Mouse (Mus musculus) gastrocnemius, postnatal 14 days (tissue): ENCODE data around the gene Fam129c. TPM values are rescaled to one million over a fixed set of nuclear protein-coding genes. Genes with fewer than 3 reads are reported as not detected.

ENCODE experiments used
- DNase-seq: peaks from one replicate; pipeline ENCODE4 v3.0.0; 2021; ENCODE audit warnings: mixed read lengths
- intact Hi-C: fragments of 180-260 bp; cut with DNase I; formaldehyde crosslinking; loops from one replicate; pipeline ENCODE4 v1.15.1; 2025; ENCODE audit warnings: low total_unique reads
- total RNA-seq, 2 experiments: library from RNA; stranded (reverse); gene quantifications; 2 replicates each; pipeline ENCODE4 v1.2.3; 2021

Gene Fam129c
- total RNA-seq, 2 experiments from 2014 or later = 0.59 to 0.82 TPM

DNA sequence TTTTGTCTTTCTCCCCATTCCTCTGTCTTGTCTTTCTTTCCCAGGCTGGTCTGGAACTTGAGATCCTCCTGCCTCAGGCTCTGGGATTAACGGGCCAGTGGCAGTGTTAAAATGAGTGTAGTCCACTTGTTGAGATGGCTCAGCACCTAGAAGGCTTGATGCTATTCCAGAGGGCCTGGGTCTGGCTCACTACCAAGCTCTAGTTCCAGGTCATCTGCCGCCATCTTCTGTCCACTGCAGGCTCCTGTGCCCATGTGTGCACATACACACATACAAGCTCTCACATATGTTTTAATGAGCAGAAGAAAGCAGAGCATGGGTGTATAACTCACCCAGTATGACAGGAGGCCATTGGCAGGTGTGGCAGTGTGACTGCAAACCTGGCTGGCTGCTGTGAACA is 25.4 kb upstream of the Fam129c start:
- intact Hi-C loops = no loop called here
- no peak for DNase-seq

GRCm38 (mm10) chr8:71572847-71573633 is 24.4 kb upstream of the Fam129c start:
- DNase-seq = peak; percentile 72
- intact Hi-C loops = no loop called here

DNA sequence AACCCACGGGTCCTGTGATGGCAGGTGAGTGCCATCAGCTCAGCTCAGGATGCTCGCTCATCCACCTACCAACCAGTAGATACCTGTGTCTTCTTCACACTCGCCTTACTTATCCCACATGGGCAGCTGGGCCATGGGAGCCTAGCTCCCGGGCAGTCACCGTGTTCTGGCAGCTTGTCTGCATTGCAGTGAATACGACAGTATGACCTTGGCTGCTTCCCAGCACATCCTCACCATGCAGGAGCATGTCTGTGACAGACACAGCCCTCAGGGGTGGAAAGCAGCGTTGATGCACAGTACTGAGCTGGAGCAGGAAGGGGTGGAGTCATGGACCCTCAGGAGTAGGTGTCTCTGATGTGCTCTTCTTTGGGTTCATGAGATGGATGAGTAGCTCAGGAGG is 23.0 kb upstream of the Fam129c start:
- DNase-seq = no peak

DNA sequence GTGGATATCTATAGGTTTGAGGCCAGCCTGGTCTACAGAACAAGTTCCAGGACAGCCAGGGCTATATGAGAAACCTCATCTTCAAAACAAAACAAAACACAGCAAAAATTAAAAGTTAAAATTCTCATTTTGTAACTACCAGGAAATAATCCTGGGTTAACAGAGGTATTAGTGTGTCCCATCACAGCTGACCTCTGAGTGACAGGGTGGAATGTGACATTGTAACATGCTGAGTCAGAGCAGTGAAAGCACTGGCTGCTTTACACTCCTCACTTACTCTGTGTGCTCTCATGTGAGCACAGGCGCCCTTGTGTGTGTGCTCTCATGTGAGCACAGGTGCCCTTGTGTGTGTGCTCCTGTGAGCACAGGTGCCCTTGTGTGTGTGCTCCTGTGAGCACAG is 22.4 kb upstream of the Fam129c start:
- DNase-seq = no peak
- intact Hi-C loops = no loop called here

More for the DNA sequence above, 23.0 kb upstream of the Fam129c start:
- intact Hi-C loops = no loop called here

DNA sequence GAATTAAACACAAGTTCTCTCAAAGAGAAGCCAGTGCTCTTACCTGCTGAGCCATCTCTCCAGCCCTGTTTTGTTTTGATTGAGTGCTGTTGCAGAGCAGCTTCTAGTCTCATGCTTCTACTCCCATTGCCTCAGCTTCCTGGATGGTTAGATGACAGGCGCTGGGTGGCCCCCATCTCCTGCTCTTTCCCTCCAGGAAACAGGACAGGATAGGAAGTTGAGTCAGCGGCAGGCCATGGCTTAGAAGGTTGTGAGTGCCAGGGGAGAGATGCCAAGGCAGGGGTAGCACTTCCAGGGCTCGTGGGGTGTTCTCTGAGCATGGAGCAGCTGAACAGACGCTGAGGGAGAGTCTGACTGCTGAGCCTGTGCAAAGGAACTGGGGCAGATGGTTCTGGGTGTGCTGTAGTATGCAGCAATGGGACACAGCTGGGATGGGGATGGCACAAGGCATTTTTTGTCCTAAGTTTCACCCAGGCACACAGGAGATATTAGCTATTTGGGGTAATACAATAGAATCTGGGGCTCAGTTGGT is 19.5 kb upstream of the Fam129c start:
- no peak for DNase-seq
- intact Hi-C loops = no loop called here

GRCm38 (mm10) chr8:71579009-71579408 is 18.4 kb upstream of the Fam129c start:
- intact Hi-C loops = no loop called here
- no peak for DNase-seq

DNA sequence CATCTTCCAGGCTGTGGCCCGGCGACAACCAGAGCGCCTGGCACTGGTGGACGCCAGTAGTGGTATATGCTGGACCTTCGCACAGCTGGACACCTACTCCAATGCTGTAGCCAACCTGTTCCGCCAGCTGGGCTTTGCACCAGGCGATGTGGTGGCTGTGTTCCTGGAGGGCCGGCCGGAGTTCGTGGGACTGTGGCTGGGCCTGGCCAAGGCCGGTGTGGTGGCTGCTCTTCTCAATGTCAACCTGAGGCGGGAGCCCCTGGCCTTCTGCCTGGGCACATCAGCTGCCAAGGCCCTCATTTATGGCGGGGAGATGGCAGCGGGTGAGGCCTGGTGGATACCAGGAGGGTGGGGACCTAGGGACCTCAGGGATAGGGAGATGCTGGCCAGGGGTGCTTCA is 18.0 kb upstream of the Fam129c start:
- DNase-seq = peak; percentile 68
- intact Hi-C loops = no loop called here

GRCm38 (mm10) chr8:71580201-71580600 is 17.2 kb upstream of the Fam129c start:
- intact Hi-C loops = no loop called here
- DNase-seq = no peak

- no peak for DNase-seq
- intact Hi-C loops = no loop called here
Measured at GRCm38 (mm10) chr8:71586891-71587290, 10.6 kb upstream of the Fam129c start.

DNA sequence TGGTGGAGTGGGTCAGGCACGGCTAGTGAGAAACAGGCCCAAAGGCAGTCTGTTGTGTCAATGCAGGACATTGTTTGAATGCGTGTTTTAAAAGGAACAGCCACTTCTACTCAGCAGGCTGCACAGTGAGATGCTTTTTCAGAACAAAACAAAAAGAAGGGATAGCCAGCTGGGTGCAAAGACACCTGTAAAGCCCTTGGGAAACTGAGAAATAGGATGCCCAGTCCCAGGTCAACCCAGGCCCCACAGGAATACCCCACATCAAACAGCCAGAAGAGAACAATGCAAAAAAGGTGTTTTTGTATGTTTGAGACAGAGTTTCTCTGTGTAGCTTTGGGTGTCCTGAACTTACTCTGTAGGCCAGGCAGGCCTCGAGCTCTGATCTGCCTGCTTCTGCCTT is 8.7 kb upstream of the Fam129c start:
- intact Hi-C loops = no loop called here
- no peak for DNase-seq

GRCm38 (mm10) chr8:71591017-71591416 is 6.4 kb upstream of the Fam129c start:
- intact Hi-C loops = no loop called here
- no peak for DNase-seq

DNA sequence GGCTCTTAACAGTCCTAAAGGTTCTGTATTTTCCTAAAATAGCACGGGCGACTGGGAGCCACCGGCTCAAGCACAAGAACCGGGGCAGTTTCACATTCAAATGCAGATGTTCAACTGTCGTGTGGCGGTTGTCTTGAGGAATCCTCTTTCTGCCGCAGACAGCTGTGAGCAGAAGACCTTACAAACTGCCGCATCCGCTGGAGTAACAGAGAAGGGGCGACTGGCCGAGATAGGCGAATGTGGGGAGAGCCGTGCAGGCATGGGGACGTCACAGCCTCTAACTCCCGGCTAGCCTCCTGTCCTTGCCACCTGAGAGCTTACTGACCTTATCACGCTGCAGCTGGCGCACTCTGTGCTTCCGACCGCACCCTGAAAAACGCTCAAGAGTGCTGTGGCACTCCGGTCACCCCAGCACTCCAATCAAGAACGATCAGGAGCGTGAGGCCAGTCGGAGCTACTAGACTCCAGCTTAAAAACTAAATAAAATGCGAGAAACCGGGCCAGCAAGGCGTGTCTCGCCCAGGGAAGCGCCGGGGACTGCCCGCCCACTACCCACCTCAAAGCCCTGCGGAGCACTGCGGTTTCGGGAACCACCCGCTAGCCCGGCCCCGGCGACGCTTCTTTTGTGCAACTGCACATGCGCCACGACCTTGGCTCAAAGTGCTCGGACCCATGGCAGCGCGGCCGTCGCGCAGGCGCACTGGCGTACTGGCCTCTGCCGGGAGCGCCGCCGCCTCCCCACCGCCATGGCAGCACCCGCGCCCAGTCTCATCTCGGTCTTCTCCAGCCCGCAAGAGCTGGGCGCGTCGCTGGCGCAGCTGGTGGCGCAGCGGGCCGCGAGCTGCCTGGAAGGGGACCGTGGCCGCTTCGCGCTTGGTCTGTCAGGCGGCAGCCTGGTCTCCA is 5.7 kb upstream of the Fam129c start, which contains the start of gene Pgls:
Gene Pgls, plus strand, starts transcription at position 706 of the 903 bp plus-strand sequence.
- peak; percentile 94 for DNase-seq
- intact Hi-C loops = no loop called here

DNA sequence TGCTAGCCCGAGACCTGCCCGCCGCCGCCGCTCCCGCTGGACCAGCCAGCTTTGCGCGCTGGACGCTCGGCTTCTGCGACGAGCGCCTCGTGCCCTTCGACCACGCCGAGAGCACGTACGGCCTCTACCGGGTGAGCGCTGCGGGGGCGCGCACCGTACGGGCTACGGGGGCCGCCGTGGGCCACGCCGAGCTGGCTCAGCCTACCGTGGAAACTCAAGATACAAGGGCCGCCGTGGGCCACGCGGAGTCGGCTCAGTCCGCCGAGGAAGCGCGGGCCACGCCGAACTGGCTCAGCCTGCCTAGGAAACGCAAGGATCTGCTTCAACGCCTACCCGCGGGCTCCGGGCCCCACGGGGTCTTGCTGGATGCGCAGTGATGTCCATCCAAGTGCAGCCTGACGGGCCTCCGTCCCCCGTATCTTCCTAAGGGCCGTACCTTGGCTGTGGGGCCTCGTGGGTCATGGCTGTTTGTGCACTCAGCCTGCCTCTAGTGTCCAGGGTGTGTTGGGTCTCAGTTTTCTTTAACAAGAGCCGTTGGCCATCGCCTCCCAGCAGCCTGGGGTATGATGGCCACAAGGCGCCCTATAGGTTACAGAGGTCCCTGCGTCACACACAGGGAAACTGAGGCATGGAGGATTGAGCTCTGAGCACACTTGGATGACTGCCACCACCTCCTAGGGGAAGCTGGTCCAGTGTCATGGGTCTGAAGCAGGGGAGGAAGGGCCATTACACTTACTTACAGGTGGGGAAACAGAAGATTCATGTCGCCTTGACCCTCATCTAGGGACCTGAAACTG is 4.9 kb upstream of the Fam129c start:
- DNase-seq = peak; percentile 76
- intact Hi-C loops = no loop called here

- intact Hi-C loops = no loop called here
- no peak for DNase-seq
Measured at GRCm38 (mm10) chr8:71593556-71594323, 3.7 kb upstream of the Fam129c start.

GRCm38 (mm10) chr8:71594324-71594722 is 3.1 kb upstream of the Fam129c start:
- DNase-seq = no peak
- intact Hi-C loops = no loop called here

- DNase-seq = peak; percentile 90
- intact Hi-C loops = loop anchor here (2.0 to 5.0 kb wide), 2 partner anchors 33 to 61 kb away; no protein-coding TSS in a partner anchor
Measured at GRCm38 (mm10) chr8:71595862-71596261, 1.6 kb upstream of the Fam129c start.

GRCm38 (mm10) chr8:71596384-71596783 is 1.1 kb upstream of the Fam129c start:
- no peak for DNase-seq
- intact Hi-C loops = loop anchor here (2.0 to 5.0 kb wide), 2 partner anchors 34 to 61 kb away; no protein-coding TSS in a partner anchor

DNA sequence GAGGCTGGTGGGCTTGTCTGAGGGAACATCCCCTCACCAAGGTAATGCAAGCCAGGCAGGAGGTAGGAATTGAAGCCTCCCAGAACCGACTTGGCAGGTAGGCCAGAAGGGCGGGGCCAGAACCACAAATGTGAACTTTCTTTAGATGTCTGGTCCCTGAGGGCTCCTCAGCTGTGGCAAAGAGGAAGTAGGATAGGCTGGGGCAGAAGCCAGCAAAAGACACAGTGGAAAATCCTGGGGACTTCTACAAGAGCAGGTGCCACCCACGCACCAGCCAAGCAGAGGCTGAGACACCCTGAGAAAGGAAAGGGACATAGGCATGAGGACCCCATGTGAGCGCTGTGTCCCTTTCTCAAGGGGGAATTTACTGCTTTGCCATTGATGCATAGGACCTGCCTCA is 650 bp upstream of the Fam129c start:
- intact Hi-C loops = loop anchor here (2.0 to 5.0 kb wide), 2 partner anchors 34 to 61 kb away; no protein-coding TSS in a partner anchor
- no peak for DNase-seq
